Mouse (Mus musculus) MEL (cell line): ENCODE data around the gene Cdc123. TPM values are rescaled to one million over a fixed set of nuclear protein-coding genes. Genes with fewer than 3 reads are reported as not detected.

ENCODE experiments used
- DNase-seq: peaks from one replicate; pipeline ENCODE4 v3.0.0; 2011; ENCODE audit warnings: low read depth, low spot score
- H3K27ac ChIP-seq: 2 replicates; pipeline ENCODE4 v1.5.1; 2012; ENCODE audit warnings: low read depth, mild to moderate bottlenecking, control low read depth, low read length, moderate library complexity; ENCODE audit not compliant: control insufficient read depth
- H3K27me3 ChIP-seq, 2 experiments: fragments of 150-350 bp in 1 of 2; sonication (generic) in 1 of 2; 2 replicates each; pipeline ENCODE4 v1.6.1; 2012; ENCODE audit warnings: low read length in 2 of 2, mild to moderate bottlenecking in 2 of 2, improper control_type of control experiment in 1 of 2, moderate library complexity in 1 of 2; ENCODE audit not compliant: insufficient read depth in 2 of 2, control insufficient read depth in 1 of 2
- H3K36me3 ChIP-seq, 2 experiments: 2 replicates each; pipeline ENCODE4 v1.6.1; 2012 to 2014; ENCODE audit warnings: low read length in 2 of 2, improper control_type of control experiment in 1 of 2, inconsistent platforms in 1 of 2, mild to moderate bottlenecking in 1 of 2; ENCODE audit not compliant: insufficient read depth in 2 of 2, control insufficient read depth in 1 of 2
- H3K4me1 ChIP-seq, 2 experiments: fragments of 150-350 bp in 1 of 2; sonication (generic) in 1 of 2; 2 replicates each; pipeline ENCODE4 v1.6.1; 2012; ENCODE audit warnings: low read length in 2 of 2, improper control_type of control experiment in 1 of 2, mild to moderate bottlenecking in 1 of 2; ENCODE audit not compliant: insufficient read depth in 2 of 2, control insufficient read depth in 1 of 2
- H3K4me3 ChIP-seq, 2 experiments: fragments of 150-350 bp in 1 of 2; sonication (generic) in 1 of 2; 2 replicates each; pipeline ENCODE4 v1.5.1; 2012; ENCODE audit warnings: low read depth in 2 of 2, low read length in 2 of 2, mild to moderate bottlenecking in 2 of 2, moderate library complexity in 2 of 2, control low read depth in 1 of 2, improper control_type of control experiment in 1 of 2; ENCODE audit not compliant: control insufficient read depth in 1 of 2, insufficient read depth in 1 of 2
- H3K79me2 ChIP-seq: 2 replicates; pipeline ENCODE4 v1.6.1; 2012; ENCODE audit warnings: mild to moderate bottlenecking, low read length, moderate library complexity; ENCODE audit not compliant: control insufficient read depth, poor library complexity, insufficient read depth
- H3K9ac ChIP-seq: 2 replicates; pipeline ENCODE4 v1.6.1; 2012; ENCODE audit warnings: low read depth, mild to moderate bottlenecking, control low read depth, low read length, moderate library complexity; ENCODE audit not compliant: control insufficient read depth, poor library complexity, severe bottlenecking
- H3K9me3 ChIP-seq: fragments of 150-350 bp; sonication (generic); replicated peaks from 2 replicates; pipeline ENCODE4 v1.6.1; 2012; ENCODE audit warnings: mild to moderate bottlenecking, low read length, improper control_type of control experiment, moderate library complexity; ENCODE audit not compliant: insufficient read depth
- CHD1 ChIP-seq: IDR thresholded peaks from 2 replicates; pipeline ENCODE4 v1.6.1; 2012; ENCODE audit warnings: low read depth, mild to moderate bottlenecking, inconsistent platforms, low read length, improper control_type of control experiment
- E2F4 ChIP-seq: IDR thresholded peaks from 2 replicates; pipeline ENCODE4 v1.6.1; 2011; ENCODE audit warnings: low read depth, low read length, improper control_type of control experiment, borderline replicate concordance
- ELF1 ChIP-seq: IDR thresholded peaks from 2 replicates; pipeline ENCODE4 v1.6.1; 2014; ENCODE audit warnings: low read depth, mild to moderate bottlenecking, inconsistent platforms, low read length, improper control_type of control experiment, moderate library complexity
- EP300 ChIP-seq, 2 experiments: IDR thresholded peaks; 2 replicates each; pipeline ENCODE4 v1.6.1; 2011; ENCODE audit warnings: improper control_type of control experiment in 2 of 2, low read length in 2 of 2, low read depth in 1 of 2, mild to moderate bottlenecking in 1 of 2
- ETS1 ChIP-seq: IDR thresholded peaks from 2 replicates; pipeline ENCODE4 v1.6.1; 2012; ENCODE audit warnings: low read depth, mild to moderate bottlenecking, inconsistent platforms, low read length, improper control_type of control experiment, moderate library complexity
- GATA1 ChIP-seq: IDR thresholded peaks from 2 replicates; pipeline ENCODE4 v1.6.1; 2011; ENCODE audit warnings: low read depth, low read length, improper control_type of control experiment
- HCFC1 ChIP-seq: IDR thresholded peaks from 2 replicates; pipeline ENCODE4 v1.6.1; 2012; ENCODE audit warnings: low read depth, mild to moderate bottlenecking, inconsistent platforms, low read length, improper control_type of control experiment, moderate library complexity
- KAT2A ChIP-seq: conservative IDR thresholded peaks from 2 replicates; pipeline ENCODE4 v1.6.1; 2012; ENCODE audit warnings: low read depth, low read length, improper control_type of control experiment, inconsistent platforms
- MAX ChIP-seq: IDR thresholded peaks from 2 replicates; pipeline ENCODE4 v1.6.1; 2011; ENCODE audit warnings: low read length, improper control_type of control experiment
- MAZ ChIP-seq: IDR thresholded peaks from 2 replicates; pipeline ENCODE4 v1.6.1; 2012; ENCODE audit warnings: low read depth, mild to moderate bottlenecking, inconsistent platforms, low read length, improper control_type of control experiment
- MXI1 ChIP-seq: IDR thresholded peaks from 2 replicates; pipeline ENCODE4 v1.6.1; 2011; ENCODE audit warnings: mild to moderate bottlenecking, low read depth, low read length, improper control_type of control experiment
- MYC ChIP-seq: IDR thresholded peaks from 2 replicates; pipeline ENCODE4 v1.6.1; 2011; ENCODE audit warnings: low read depth, mild to moderate bottlenecking, low read length, improper control_type of control experiment, moderate library complexity
- NELFE ChIP-seq: IDR thresholded peaks from 2 replicates; pipeline ENCODE4 v1.6.1; 2011; ENCODE audit warnings: low read depth, low read length, improper control_type of control experiment
- POLR2A ChIP-seq, 2 experiments: IDR thresholded peaks; 2 replicates each; pipeline ENCODE4 v1.6.1; 2011 to 2012; ENCODE audit warnings: low read length in 2 of 2, mild to moderate bottlenecking in 2 of 2, control low read depth in 1 of 2, improper control_type of control experiment in 1 of 2, low read depth in 1 of 2, moderate library complexity in 1 of 2; ENCODE audit not compliant: control insufficient read depth in 1 of 2, insufficient read depth in 1 of 2, poor library complexity in 1 of 2
- POLR2AphosphoS2 ChIP-seq: IDR thresholded peaks from 2 replicates; pipeline ENCODE4 v1.6.1; 2011; ENCODE audit warnings: low read length, improper control_type of control experiment
- RAD21 ChIP-seq: IDR thresholded peaks from 2 replicates; pipeline ENCODE4 v1.6.1; 2011; ENCODE audit warnings: mild to moderate bottlenecking, low read depth, low read length, improper control_type of control experiment
- RCOR1 ChIP-seq: IDR thresholded peaks from 2 replicates; pipeline ENCODE4 v1.6.1; 2012; ENCODE audit warnings: low read depth, mild to moderate bottlenecking, inconsistent platforms, low read length, improper control_type of control experiment
- TBP ChIP-seq: IDR thresholded peaks from 2 replicates; pipeline ENCODE4 v1.8.0; 2011; ENCODE audit warnings: low read depth, low read length, improper control_type of control experiment
- UBTF ChIP-seq: IDR thresholded peaks from 2 replicates; pipeline ENCODE4 v1.6.1; 2012; ENCODE audit warnings: low read depth, mild to moderate bottlenecking, inconsistent platforms, low read length, improper control_type of control experiment, moderate library complexity, borderline replicate concordance; ENCODE audit not compliant: insufficient read depth
- USF2 ChIP-seq, 2 experiments: IDR thresholded peaks; 2 replicates each; pipeline ENCODE4 v1.6.1; 2011 to 2012; ENCODE audit warnings: improper control_type of control experiment in 2 of 2, low read length in 2 of 2, borderline replicate concordance in 1 of 2, inconsistent platforms in 1 of 2, low read depth in 1 of 2, mild to moderate bottlenecking in 1 of 2; ENCODE audit not compliant: insufficient read depth in 1 of 2
- ZNF384 ChIP-seq: IDR thresholded peaks from 2 replicates; pipeline ENCODE4 v1.6.1; 2012; ENCODE audit warnings: low read depth, mild to moderate bottlenecking, inconsistent platforms, low read length, improper control_type of control experiment
- polyA plus RNA-seq, 2 experiments: library from polyadenylated mRNA; stranded (reverse) in 1 of 2; unstranded in 1 of 2; fragments of >175 nt in 1 of 2; fragments of >200 nt in 1 of 2; gene quantifications; 2 replicates each; pipeline versions ENCODE4 v1.2.1 to v1.2.4; 2012; ENCODE audit warnings: low replicate concordance in 2 of 2, low read depth in 1 of 2; ENCODE audit not compliant: insufficient read length in 2 of 2, insufficient read depth in 1 of 2, missing spikeins in 1 of 2
- total RNA-seq: library from RNA; depleted of rRNA; stranded (reverse); fragments of 300-350 nt; gene quantifications from 2 replicates; pipeline ENCODE4 v1.2.3, GENCODE M21; 2012

Cdc123 gene
- total and polyA plus RNA-seq, 3 experiments = 190 to 770 (median 338) TPM

DNA sequence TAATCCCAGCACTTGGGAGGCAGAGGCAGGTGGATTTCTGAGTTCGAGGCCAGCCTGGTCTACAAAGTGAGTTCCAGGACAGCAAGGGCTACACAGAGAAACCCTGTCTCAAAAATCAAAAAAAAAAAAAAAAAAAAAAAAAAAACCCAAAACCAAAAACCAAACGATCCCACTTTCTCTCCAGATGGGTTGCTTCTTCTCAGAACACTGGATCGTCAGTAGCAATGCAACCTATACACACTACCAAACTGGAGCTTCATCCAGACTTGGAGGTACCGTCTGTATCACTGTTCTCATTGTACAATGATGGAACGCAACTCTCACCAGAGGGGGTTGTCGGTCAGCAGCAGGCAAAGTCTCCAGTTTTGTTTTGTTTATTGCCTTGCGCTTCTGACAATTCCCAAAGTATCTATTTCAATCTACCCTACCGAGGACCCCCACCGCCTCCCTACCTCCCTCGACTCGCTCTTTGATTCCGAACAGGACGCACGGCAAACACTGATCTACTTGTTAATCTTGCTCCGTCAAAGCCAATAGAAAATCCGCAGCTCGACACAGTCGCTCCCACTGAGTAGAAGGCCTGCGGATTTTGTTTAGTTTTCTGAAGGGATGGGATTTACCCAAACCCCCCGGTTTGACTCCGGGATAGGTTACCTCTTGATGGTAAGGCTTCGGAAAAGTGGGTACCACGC is 637 bp downstream of the Cdc123 start:
- peaks cover 5 to 9% of the 10 kb centered on the region in 2 experiments for H3K4me1 ChIP-seq
- H3K4me3 ChIP-seq = peak overlapping the region; percentile 57 to 96
- H3K27me3 ChIP-seq = no peaks in the 10 kb centered on the region
- H3K36me3 ChIP-seq = peaks cover 0 to 30% of the 10 kb centered on the region in 2 experiments; a peak in 2 of 4 replicates
- DNase-seq = no peak
- H3K79me2 ChIP-seq = peaks cover 44% of the 10 kb centered on the region
- peak overlapping the region; percentile 97 for H3K27ac ChIP-seq
- peak overlapping the region; percentile 94 for H3K9ac ChIP-seq
- H3K9me3 ChIP-seq = no peaks in the 10 kb centered on the region
- TF ChIP-seq ZNF384 (peak; percentile 61; the same call in 1 of the 2 replicates), POLR2AphosphoS2 (no peak), CHD1 (0 out of 2 replicates have a peak, but pooled peaks have one; percentile 17), ETS1 (no peak), NELFE (no peak), TBP (no peak), POLR2A (IDR thresholded peaks at IDR 0.05; ENCODE audit: control insufficient read depth in 1 of 2, insufficient read depth in 1 of 2, low read depth in 1 of 2, low read length in 2 of 2, poor library complexity in 1 of 2) (0 out of 4 replicates have a peak, but pooled peaks of 1 of the 2 experiments have one; percentile 2)
- TF ChIP-seq, all 39 proteins: peak for 3

DNA sequence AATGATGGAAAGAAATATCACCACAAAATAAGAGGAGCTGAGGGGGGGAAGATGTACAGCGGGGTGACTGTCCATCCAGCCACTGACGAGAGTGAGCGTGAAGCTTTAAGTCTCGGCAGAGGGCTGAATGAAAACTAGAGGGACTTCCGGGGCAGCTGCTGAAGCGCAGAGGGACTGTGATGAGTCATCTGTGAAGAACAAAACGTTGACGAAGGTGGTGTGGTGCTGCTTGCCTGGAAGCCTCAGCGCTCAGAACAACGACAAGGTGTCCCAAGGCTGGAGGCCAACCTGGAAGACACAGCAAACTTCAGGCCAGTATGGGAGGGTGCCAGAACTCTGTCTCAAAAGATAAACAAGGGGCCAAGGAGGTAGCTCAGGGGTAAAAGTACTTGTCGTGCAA is 4.1 kb downstream of the Cdc123 start:
- no peaks in the 10 kb centered on the region; a peak in 1 of 4 replicates for H3K4me1 ChIP-seq
- no peak for DNase-seq
- no peak overlapping the region for H3K9ac ChIP-seq
- H3K36me3 ChIP-seq = peaks cover 3 to 5% of the 10 kb centered on the region in 2 experiments; a peak in 3 of 4 replicates
- TF ChIP-seq TBP = no peak
- no peak for TF ChIP-seq EP300 (IDR thresholded peaks at IDR 0.05; ENCODE audit: low read depth in 1 of 2, low read length in 2 of 2)
- no peak for TF ChIP-seq USF2 (IDR thresholded peaks at IDR 0.05; ENCODE audit: borderline replicate concordance in 1 of 2, insufficient read depth in 1 of 2, low read depth in 1 of 2, low read length in 2 of 2)
- TF ChIP-seq E2F4 = no peak
- TF ChIP-seq RCOR1 = no peak
- TF ChIP-seq CHD1 = no peak
- no peak for TF ChIP-seq MYC
- no peak for TF ChIP-seq ELF1
- no peak for TF ChIP-seq HCFC1
- no peak for TF ChIP-seq KAT2A
- TF ChIP-seq GATA1 = no peak
- TF ChIP-seq MAX = no peak
- TF ChIP-seq UBTF = no peak
- no peak for TF ChIP-seq MAZ
- no peak for TF ChIP-seq ETS1
- no peak for TF ChIP-seq ZNF384
- no peak for TF ChIP-seq MXI1
- TF ChIP-seq RAD21 = no peak
- no peaks in the 10 kb centered on the region for H3K9me3 ChIP-seq
- H3K27ac ChIP-seq = no peak overlapping the region
- no peak overlapping the region for H3K4me3 ChIP-seq
- peaks cover 21% of the 10 kb centered on the region for H3K79me2 ChIP-seq
- H3K27me3 ChIP-seq = no peaks in the 10 kb centered on the region
